Mouse (Mus musculus): ENCODE measurements around the gene Fmnl3. TPM values are rescaled to one million over a fixed set of nuclear protein-coding genes. Genes with fewer than 3 reads are reported as not detected.

Fmnl3 gene
- total and polyA plus RNA-seq, 3 experiments = 24.2 to 49.3 (median 28.6) TPM

DNA sequence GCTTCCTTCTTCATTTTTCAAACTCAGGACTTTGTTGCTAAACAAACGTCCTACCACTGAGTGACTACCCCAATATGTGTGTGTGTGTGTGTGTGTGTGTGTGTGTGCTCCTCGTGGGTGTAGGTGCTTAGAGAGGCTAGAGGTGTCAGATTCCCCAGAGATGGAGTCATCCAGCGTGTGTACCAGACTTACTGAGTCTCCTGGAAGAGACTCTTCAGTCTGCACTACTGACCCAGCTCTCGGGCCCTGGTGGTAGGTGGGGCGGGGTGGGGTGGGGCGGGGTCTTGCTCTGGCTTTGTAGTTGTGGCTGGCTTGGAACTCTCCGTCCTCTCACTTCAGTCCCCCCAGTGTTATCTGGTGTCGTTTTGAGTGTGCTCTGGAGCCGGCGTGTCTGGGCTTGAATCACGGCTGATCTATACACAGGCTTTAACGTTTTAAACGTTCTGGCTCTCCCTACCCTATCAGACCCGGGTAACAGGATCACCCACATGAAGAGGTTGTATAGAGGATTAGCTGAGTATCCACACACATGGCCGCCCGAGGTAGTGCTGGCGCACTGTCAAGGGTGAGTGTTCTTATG, 47.5 kb upstream of the Fmnl3 start:
- Histone ChIP-seq H3K9me3 (replicated peaks; ENCODE audit: low read length) (no peaks in the 10 kb centered on the region), H3K4me1 (ENCODE audit: control insufficient read depth in 1 of 2, insufficient read depth in 2 of 2) (peaks cover 8 to 22% of the 10 kb centered on the region in 2 experiments), H3K4me2 (ENCODE audit: insufficient read depth, low read depth, poor library complexity, severe bottlenecking) (no peak overlapping the region), H3K27ac (ENCODE audit: insufficient read depth, low read depth) (no peak overlapping the region), H3K79me2 (replicated peaks; ENCODE audit: control insufficient read depth, extremely low read depth, insufficient read depth, poor library complexity, severe bottlenecking) (no peaks in the 10 kb centered on the region), H3K4me3 (replicated peaks in 1 of 3; ENCODE audit: low read depth in 2 of 3, low read length in 2 of 3, poor library complexity in 1 of 3) (no peak overlapping the region), H3K36me3 (replicated peaks in 1 of 2; ENCODE audit: control insufficient read depth in 1 of 2, insufficient read depth in 1 of 2, low read length in 1 of 2) (peaks cover 0 to 15% of the 10 kb centered on the region in 2 experiments), H3K27me3 (replicated peaks) (no peaks in the 10 kb centered on the region), H3K9ac (ENCODE audit: insufficient read depth, low read depth) (no peak overlapping the region)
- dilution Hi-C loops (cut with MboI; ENCODE audit: extremely low pct_ligation_motif_present, extremely low pct_unique_long_range_greater_than_20kb, low sequenced_read_pairs) = no loop called here
- TF ChIP-seq SMC3 (IDR thresholded peaks at IDR 0.05; ENCODE audit: low read depth, low read length) (no peak), PAX5 (IDR thresholded peaks at IDR 0.05; ENCODE audit: low read length) (no peak), UBTF (IDR thresholded peaks at IDR 0.05; ENCODE audit: low read depth, low read length) (no peak), JUND (conservative IDR thresholded peaks at IDR 0.05; ENCODE audit: low read depth, low read length) (no peak), MYC (IDR thresholded peaks at IDR 0.05; ENCODE audit: low read depth, low read length) (no peak), TCF12 (IDR thresholded peaks at IDR 0.05; ENCODE audit: low read depth, low read length) (no peak), E2F4 (IDR thresholded peaks at IDR 0.05; ENCODE audit: insufficient replicate concordance, low read depth, low read length) (no peak), POLR2A (IDR thresholded peaks at IDR 0.05; ENCODE audit: low read depth, low read length) (peak; percentile 50; the same call in 1 of the 2 replicates), IRF4 (IDR thresholded peaks at IDR 0.05; ENCODE audit: low read depth, low read length) (peak; percentile 86), CTCF (conservative IDR thresholded peaks at IDR 0.05 in 1 of 2, IDR thresholded peaks at IDR 0.05 in 1 of 2; ENCODE audit: low read depth in 2 of 2, low read length in 2 of 2) (no peak), HCFC1 (IDR thresholded peaks at IDR 0.05; ENCODE audit: low read depth, low read length) (no peak), NELFE (IDR thresholded peaks at IDR 0.05; ENCODE audit: low read depth, low read length) (no peak), USF2 (conservative IDR thresholded peaks at IDR 0.05; ENCODE audit: low read depth, low read length) (no peak), CHD1 (IDR thresholded peaks at IDR 0.05; ENCODE audit: low read depth, low read length) (peak; percentile 84; the same call in 1 of the 2 replicates)
- in situ Hi-C loops (cut with MboI; ENCODE audit: low pct_ligation_motif_present, low pct_unique_long_range_greater_than_20kb, low sequenced_read_pairs) = no loop called here
- no peak for DNase-seq (ENCODE audit: extremely low read depth)

DNA sequence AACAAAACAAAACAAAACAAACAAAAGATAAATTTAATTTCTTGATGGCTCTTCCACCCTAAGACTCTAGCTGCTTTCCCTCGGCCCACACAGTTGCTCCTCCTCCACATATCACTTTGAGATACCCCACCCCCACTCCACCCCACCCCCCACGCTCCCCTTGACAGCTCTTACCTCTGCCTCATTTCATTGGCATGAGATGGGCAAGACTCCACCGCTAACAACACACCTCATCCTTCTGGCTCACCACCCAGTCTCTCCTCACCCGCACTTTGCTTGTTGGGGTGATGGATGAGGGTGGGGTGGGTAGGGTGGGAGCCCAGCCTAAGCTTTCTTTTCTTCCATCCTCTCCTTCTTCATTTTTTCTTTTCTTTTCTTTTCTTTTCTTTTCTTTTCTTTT, 46.7 kb upstream of the Fmnl3 start:
- dilution Hi-C loops (cut with MboI; ENCODE audit: extremely low pct_ligation_motif_present, extremely low pct_unique_long_range_greater_than_20kb, low sequenced_read_pairs) = no loop called here
- H3K9ac ChIP-seq (ENCODE audit: insufficient read depth, low read depth) = peak overlapping the region; percentile 36; the same call in 1 of the 2 replicates
- in situ Hi-C loops (cut with MboI; ENCODE audit: low pct_ligation_motif_present, low pct_unique_long_range_greater_than_20kb, low sequenced_read_pairs) = no loop called here
- peaks cover 8 to 22% of the 10 kb centered on the region in 2 experiments for H3K4me1 ChIP-seq (ENCODE audit: control insufficient read depth in 1 of 2, insufficient read depth in 2 of 2)
- H3K27ac ChIP-seq (ENCODE audit: insufficient read depth, low read depth) = no peak overlapping the region
- H3K79me2 ChIP-seq (replicated peaks; ENCODE audit: control insufficient read depth, extremely low read depth, insufficient read depth, poor library complexity, severe bottlenecking) = no peaks in the 10 kb centered on the region
- H3K36me3 ChIP-seq (replicated peaks in 1 of 2; ENCODE audit: control insufficient read depth in 1 of 2, insufficient read depth in 1 of 2, low read length in 1 of 2) = peaks cover 0 to 8% of the 10 kb centered on the region in 2 experiments
- H3K27me3 ChIP-seq (replicated peaks) = no peaks in the 10 kb centered on the region
- H3K4me2 ChIP-seq (ENCODE audit: insufficient read depth, low read depth, poor library complexity, severe bottlenecking) = 0 out of 2 replicates have a peak overlapping the region, but pooled peaks have one; percentile 40
- no peak for TF ChIP-seq GABPA (IDR thresholded peaks at IDR 0.05; ENCODE audit: insufficient replicate concordance, low read depth, low read length)
- no peak for TF ChIP-seq CHD2 (IDR thresholded peaks at IDR 0.05; ENCODE audit: low read length)
- TF ChIP-seq TBP (conservative IDR thresholded peaks at IDR 0.05; ENCODE audit: low read depth, low read length) = no peak
- no peak for TF ChIP-seq RAD21 (IDR thresholded peaks at IDR 0.05; ENCODE audit: low read depth, low read length)
- TF ChIP-seq MEF2A (IDR thresholded peaks at IDR 0.05; ENCODE audit: borderline replicate concordance, low read depth, low read length) = no peak
- no peak for TF ChIP-seq HCFC1 (IDR thresholded peaks at IDR 0.05; ENCODE audit: low read depth, low read length)
- no peak for TF ChIP-seq SMC3 (IDR thresholded peaks at IDR 0.05; ENCODE audit: low read depth, low read length)
- no peak for TF ChIP-seq USF2 (conservative IDR thresholded peaks at IDR 0.05; ENCODE audit: low read depth, low read length)
- TF ChIP-seq KAT2A (IDR thresholded peaks at IDR 0.05; ENCODE audit: insufficient replicate concordance, low read length) = no peak
- no peak for TF ChIP-seq MYC (IDR thresholded peaks at IDR 0.05; ENCODE audit: low read depth, low read length)
- TF ChIP-seq NRF1 (IDR thresholded peaks at IDR 0.05; ENCODE audit: low read depth, low read length) = no peak
- no peak for TF ChIP-seq BHLHE40 (IDR thresholded peaks at IDR 0.05; ENCODE audit: low read depth, low read length)
- TF ChIP-seq ZMIZ1 (IDR thresholded peaks at IDR 0.05; ENCODE audit: low read depth, low read length) = no peak
- TF ChIP-seq POLR2A (IDR thresholded peaks at IDR 0.05; ENCODE audit: low read depth, low read length) = no peak
- TF ChIP-seq ZKSCAN1 (IDR thresholded peaks at IDR 0.05; ENCODE audit: borderline replicate concordance, low read depth, low read length) = no peak
- no peak for TF ChIP-seq MAX (IDR thresholded peaks at IDR 0.05; ENCODE audit: low read length)
- no peak for TF ChIP-seq PAX5 (IDR thresholded peaks at IDR 0.05; ENCODE audit: low read length)
- TF ChIP-seq MAZ (IDR thresholded peaks at IDR 0.05; ENCODE audit: low read depth, low read length) = no peak
- H3K9me3 ChIP-seq (replicated peaks; ENCODE audit: low read length) = no peaks in the 10 kb centered on the region
- no peak for DNase-seq (ENCODE audit: extremely low read depth)
- no peak overlapping the region for H3K4me3 ChIP-seq (replicated peaks in 1 of 3; ENCODE audit: low read depth in 2 of 3, low read length in 2 of 3, poor library complexity in 1 of 3)
